Mouse (Mus musculus): ENCODE results near the gene Gpnmb. TPM values are rescaled to one million over a fixed set of nuclear protein-coding genes. Genes with fewer than 3 reads are reported as not detected.

The Gpnmb gene
- polyA plus RNA-seq, 1 experiment: 0.88 TPM

GRCm38 (mm10) chr6:49007981-49008380, 28.4 kb upstream of the Gpnmb start:
- Histone ChIP-seq H3ac (ENCODE audit: control insufficient read depth, insufficient read length, low read depth) (no peak overlapping the region), H3K79me3 (ENCODE audit: low read depth) (no peaks in the 10 kb centered on the region), H3K79me2 (ENCODE audit: control insufficient read depth, insufficient read depth) (no peaks in the 10 kb centered on the region), H3K36me3 (ENCODE audit: control insufficient read depth, insufficient read depth) (no peaks in the 10 kb centered on the region), H3K4me3 (ENCODE audit: insufficient read depth, poor library complexity, severe bottlenecking) (no peak overlapping the region), H3K27me3 (ENCODE audit: control insufficient read depth, insufficient read depth, insufficient read length) (no peaks in the 10 kb centered on the region)
- TF ChIP-seq MAX (IDR thresholded peaks at IDR 0.05) (no peak), CTCF (IDR thresholded peaks at IDR 0.05; ENCODE audit: control insufficient read depth, insufficient read depth, insufficient read length) (peak; percentile 67), FOSL1 (IDR thresholded peaks at IDR 0.05; ENCODE audit: insufficient read depth, low read length, poor library complexity, severe bottlenecking) (no peak)

GRCm38 (mm10) chr6:49008420-49009160, 27.8 kb upstream of the Gpnmb start:
- TF ChIP-seq MYOG (IDR thresholded peaks at IDR 0.05; ENCODE audit: control insufficient read depth, extremely low read depth, insufficient read length): no peak
- TF ChIP-seq MAX (IDR thresholded peaks at IDR 0.05): no peak
- no peak for TF ChIP-seq FOSL1 (IDR thresholded peaks at IDR 0.05; ENCODE audit: insufficient read depth, low read length, poor library complexity, severe bottlenecking)
- no peak for TF ChIP-seq MYOD1 (IDR thresholded peaks at IDR 0.05; ENCODE audit: control insufficient read depth, insufficient read length, low read depth)
- TF ChIP-seq CTCF (IDR thresholded peaks at IDR 0.05; ENCODE audit: control insufficient read depth, insufficient read depth, insufficient read length): no peak
- no peak for TF ChIP-seq CEBPB (IDR thresholded peaks at IDR 0.05; ENCODE audit: low read depth)
- no peak for TF ChIP-seq USF1 (IDR thresholded peaks at IDR 0.05; ENCODE audit: low read depth)
- H3K36me3 ChIP-seq (ENCODE audit: control insufficient read depth, insufficient read depth): no peaks in the 10 kb centered on the region
- no peaks in the 10 kb centered on the region for H3K79me3 ChIP-seq (ENCODE audit: low read depth)
- peak overlapping the region; percentile 14 for H3ac ChIP-seq (ENCODE audit: control insufficient read depth, insufficient read length, low read depth)
- H3K4me3 ChIP-seq (ENCODE audit: insufficient read depth, poor library complexity, severe bottlenecking): no peak overlapping the region
- no peaks in the 10 kb centered on the region for H3K27me3 ChIP-seq (ENCODE audit: control insufficient read depth, insufficient read depth, insufficient read length)
- no peaks in the 10 kb centered on the region for H3K79me2 ChIP-seq (ENCODE audit: control insufficient read depth, insufficient read depth)

- TF ChIP-seq USF1 (IDR thresholded peaks at IDR 0.05; ENCODE audit: low read depth) (no peak), CEBPB (IDR thresholded peaks at IDR 0.05; ENCODE audit: low read depth) (no peak), FOSL1 (IDR thresholded peaks at IDR 0.05; ENCODE audit: insufficient read depth, low read length, poor library complexity, severe bottlenecking) (no peak), MAX (IDR thresholded peaks at IDR 0.05) (no peak), MYOD1 (IDR thresholded peaks at IDR 0.05; ENCODE audit: control insufficient read depth, insufficient read length, low read depth) (no peak), CTCF (IDR thresholded peaks at IDR 0.05; ENCODE audit: control insufficient read depth, insufficient read depth, insufficient read length) (no peak), MYOG (IDR thresholded peaks at IDR 0.05; ENCODE audit: control insufficient read depth, extremely low read depth, insufficient read length) (no peak)
- Histone ChIP-seq H3K79me2 (ENCODE audit: control insufficient read depth, insufficient read depth) (no peaks in the 10 kb centered on the region), H3K36me3 (ENCODE audit: control insufficient read depth, insufficient read depth) (no peaks in the 10 kb centered on the region), H3K4me3 (ENCODE audit: insufficient read depth, poor library complexity, severe bottlenecking) (no peak overlapping the region), H3K79me3 (ENCODE audit: low read depth) (no peaks in the 10 kb centered on the region), H3K27me3 (ENCODE audit: control insufficient read depth, insufficient read depth, insufficient read length) (no peaks in the 10 kb centered on the region), H3ac (ENCODE audit: control insufficient read depth, insufficient read length, low read depth) (no peak overlapping the region)
Observed at GRCm38 (mm10) chr6:49009161-49009555, 27.2 kb upstream of the Gpnmb start.

- Histone ChIP-seq H3K79me3 (ENCODE audit: low read depth) (no peaks in the 10 kb centered on the region), H3K79me2 (ENCODE audit: control insufficient read depth, insufficient read depth) (no peaks in the 10 kb centered on the region), H3K4me3 (ENCODE audit: insufficient read depth, poor library complexity, severe bottlenecking) (no peak overlapping the region), H3K36me3 (ENCODE audit: control insufficient read depth, insufficient read depth) (no peaks in the 10 kb centered on the region), H3K27me3 (ENCODE audit: control insufficient read depth, insufficient read depth, insufficient read length) (no peaks in the 10 kb centered on the region), H3ac (ENCODE audit: control insufficient read depth, insufficient read length, low read depth) (no peak overlapping the region)
- no peak for TF ChIP-seq CTCF (IDR thresholded peaks at IDR 0.05; ENCODE audit: control insufficient read depth, insufficient read depth, insufficient read length)
Observed at GRCm38 (mm10) chr6:49009665-49010064, 26.7 kb upstream of the Gpnmb start.

GRCm38 (mm10) chr6:49011191-49011590, 25.2 kb upstream of the Gpnmb start:
- no peaks in the 10 kb centered on the region for H3K36me3 ChIP-seq (ENCODE audit: control insufficient read depth, insufficient read depth)

GRCm38 (mm10) chr6:49013023-49013422, 23.3 kb upstream of the Gpnmb start:
- Histone ChIP-seq H3ac (ENCODE audit: control insufficient read depth, insufficient read length, low read depth) (no peak overlapping the region), H3K79me3 (ENCODE audit: low read depth) (no peaks in the 10 kb centered on the region), H3K4me3 (ENCODE audit: insufficient read depth, poor library complexity, severe bottlenecking) (no peak overlapping the region), H3K27me3 (ENCODE audit: control insufficient read depth, insufficient read depth, insufficient read length) (no peaks in the 10 kb centered on the region), H3K36me3 (ENCODE audit: control insufficient read depth, insufficient read depth) (no peaks in the 10 kb centered on the region), H3K79me2 (ENCODE audit: control insufficient read depth, insufficient read depth) (no peaks in the 10 kb centered on the region)
- TF ChIP-seq MAX (IDR thresholded peaks at IDR 0.05) (no peak), FOSL1 (IDR thresholded peaks at IDR 0.05; ENCODE audit: insufficient read depth, low read length, poor library complexity, severe bottlenecking) (no peak), CTCF (IDR thresholded peaks at IDR 0.05; ENCODE audit: control insufficient read depth, insufficient read depth, insufficient read length) (no peak), MYOG (IDR thresholded peaks at IDR 0.05; ENCODE audit: control insufficient read depth, extremely low read depth, insufficient read length) (no peak), MYOD1 (IDR thresholded peaks at IDR 0.05; ENCODE audit: control insufficient read depth, insufficient read length, low read depth) (no peak), USF1 (IDR thresholded peaks at IDR 0.05; ENCODE audit: low read depth) (no peak), CEBPB (IDR thresholded peaks at IDR 0.05; ENCODE audit: low read depth) (no peak)

More at GRCm38 (mm10) chr6:49011191-49011590, 25.2 kb upstream of the Gpnmb start:
- Histone ChIP-seq H3K27me3 (ENCODE audit: control insufficient read depth, insufficient read depth, insufficient read length) (no peaks in the 10 kb centered on the region), H3ac (ENCODE audit: control insufficient read depth, insufficient read length, low read depth) (no peak overlapping the region), H3K79me2 (ENCODE audit: control insufficient read depth, insufficient read depth) (no peaks in the 10 kb centered on the region), H3K4me3 (ENCODE audit: insufficient read depth, poor library complexity, severe bottlenecking) (no peak overlapping the region), H3K79me3 (ENCODE audit: low read depth) (no peaks in the 10 kb centered on the region)
- TF ChIP-seq USF1 (IDR thresholded peaks at IDR 0.05; ENCODE audit: low read depth) (no peak), CTCF (IDR thresholded peaks at IDR 0.05; ENCODE audit: control insufficient read depth, insufficient read depth, insufficient read length) (no peak), MAX (IDR thresholded peaks at IDR 0.05) (no peak), MYOD1 (IDR thresholded peaks at IDR 0.05; ENCODE audit: control insufficient read depth, insufficient read length, low read depth) (no peak), FOSL1 (IDR thresholded peaks at IDR 0.05; ENCODE audit: insufficient read depth, low read length, poor library complexity, severe bottlenecking) (no peak), MYOG (IDR thresholded peaks at IDR 0.05; ENCODE audit: control insufficient read depth, extremely low read depth, insufficient read length) (no peak), CEBPB (IDR thresholded peaks at IDR 0.05; ENCODE audit: low read depth) (no peak)

Measured in C2C12 (cell line).